21 mouse cellular contexts compared by ENCODE assay signal in the genomic region with DNA sequence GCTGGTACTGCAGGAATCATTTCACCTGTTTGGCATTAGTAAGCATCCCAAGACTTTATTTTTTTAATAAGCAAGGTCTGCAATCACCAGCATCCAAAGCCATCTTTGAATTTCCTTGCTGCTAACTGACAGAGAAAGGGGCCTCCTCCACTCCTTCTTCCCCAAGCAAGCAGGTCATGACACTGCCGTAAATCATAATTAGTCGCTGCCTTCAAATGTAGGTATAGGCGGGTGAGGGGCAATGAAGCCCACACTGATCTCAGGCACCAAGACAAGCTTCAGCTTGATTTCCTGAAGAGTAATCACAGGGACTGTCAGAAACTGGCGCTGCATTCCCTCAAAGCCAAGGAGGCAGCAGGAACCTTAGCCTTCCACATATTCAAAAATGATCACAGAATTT.
DNase-seq lines count a peak whose midpoint lies in the region; ATAC-seq lines count a peak whose summit lies in the region.
"Had no signal": no experiment of that assay in that cellular context is flagged by ENCODE, and none has a peak within 500 bp of the region (broad histone marks: within the 10 kb centered on the region; RNA-seq: fewer than 3 reads in every experiment).

No protein-coding gene starts in this region.

- no peak overlapping the region for H3K9ac ChIP-seq in hindbrain, embryonic 13.5 days
- H3K9ac ChIP-seq: embryonic facial prominence, embryonic 15.5 days; heart, embryonic 13.5 days; hindbrain, embryonic 14.5 days had no signal

- H3K4me1 ChIP-seq in hindbrain, embryonic 10.5 days (replicated peaks) = 0 out of 2 replicates have a peak, but pooled peaks cover 7% of the 10 kb centered on the region
- H3K4me1 ChIP-seq in hindbrain, embryonic 13.5 days (replicated peaks) = no peaks in the 10 kb centered on the region
- peaks cover 11% of the 10 kb centered on the region for H3K4me1 ChIP-seq in limb, embryonic 10.5 days
- H3K4me1 ChIP-seq: embryonic facial prominence, embryonic 15.5 days; forebrain, embryonic 10.5 days; heart, embryonic 13.5 days had no signal

- H3K27me3 ChIP-seq in hindbrain, embryonic 10.5 days (ENCODE audit: insufficient read depth, poor library complexity, severe bottlenecking) = no peaks in the 10 kb centered on the region
- H3K27me3 ChIP-seq in hindbrain, embryonic 13.5 days = no peaks in the 10 kb centered on the region
- H3K27me3 ChIP-seq in limb, embryonic 10.5 days (ENCODE audit: low read depth, poor library complexity, severe bottlenecking) = no peaks in the 10 kb centered on the region
- H3K27me3 ChIP-seq: CH12.LX; embryonic facial prominence, embryonic 15.5 days; heart, embryonic 13.5 days had no signal

- DNase-seq in hindbrain, embryonic 10.5 days (ENCODE audit: low spot score) = peak; percentile 4
- DNase-seq in embryo, embryonic 11 days = peak; percentile 45
- DNase-seq in limb, embryonic 10.5 days (ENCODE audit: low spot score) = peak; percentile 32
- no peak for DNase-seq in right cerebral cortex, postnatal 25 days
- DNase-seq in adrenal gland, adult 18-20 months (ENCODE audit: low spot score in 2 of 2) = no peak
- DNase-seq: adrenal gland, adult 8-10 months; adrenal gland, postnatal 36 days; cerebellum, adult 2 months; cerebellum, postnatal 10 days; gastrocnemius, postnatal 36 days; heart, postnatal 36 days; kidney, adult 11 months had no signal

- WGBS in hindbrain, embryonic 10.5 days = 76% methylated on average over 4 of the region's 4 CpGs
- WGBS in hindbrain, embryonic 13.5 days = 71% methylated on average over 4 of the region's 4 CpGs
- 52% methylated on average over 4 of the region's 4 CpGs for WGBS in limb, embryonic 10.5 days

- no peak overlapping the region for H3K27ac ChIP-seq in hindbrain, embryonic 10.5 days
- H3K27ac ChIP-seq in hindbrain, embryonic 13.5 days = no peak overlapping the region
- no peak overlapping the region for H3K27ac ChIP-seq in limb, embryonic 10.5 days
- H3K27ac ChIP-seq: embryonic facial prominence, embryonic 15.5 days; forebrain, embryonic 10.5 days; heart, embryonic 13.5 days; hindbrain, embryonic 14.5 days had no signal

- H3K36me3 ChIP-seq in hindbrain, embryonic 10.5 days = no peaks in the 10 kb centered on the region
- no peaks in the 10 kb centered on the region for H3K36me3 ChIP-seq in hindbrain, embryonic 13.5 days
- H3K36me3 ChIP-seq in limb, embryonic 10.5 days = no peaks in the 10 kb centered on the region
- H3K36me3 ChIP-seq: embryonic facial prominence, embryonic 15.5 days; forebrain, embryonic 10.5 days; heart, embryonic 13.5 days had no signal

- no peak for ATAC-seq in hindbrain, embryonic 13.5 days (ENCODE audit: low FRiP score)
- ATAC-seq: forebrain, embryonic 14.5 days; inflammation-experienced regulatory T-cells, adult 6 months had no signal

- no peak overlapping the region for H3K4me3 ChIP-seq in hindbrain, embryonic 10.5 days
- H3K4me3 ChIP-seq in hindbrain, embryonic 13.5 days = no peak overlapping the region
- no peak overlapping the region for H3K4me3 ChIP-seq in limb, embryonic 10.5 days
- H3K4me3 ChIP-seq: embryonic facial prominence, embryonic 15.5 days; erythroblast, embryonic 14.5 days; forebrain, embryonic 10.5 days; heart, embryonic 13.5 days had no signal

- no peaks in the 10 kb centered on the region for H3K9me3 ChIP-seq in hindbrain, embryonic 10.5 days
- no peaks in the 10 kb centered on the region for H3K9me3 ChIP-seq in hindbrain, embryonic 13.5 days
- no peaks in the 10 kb centered on the region for H3K9me3 ChIP-seq in limb, embryonic 10.5 days (replicated peaks)
- H3K9me3 ChIP-seq: embryonic facial prominence, embryonic 15.5 days; forebrain, embryonic 10.5 days; heart, embryonic 13.5 days had no signal

- H3K4me2 ChIP-seq in hindbrain, embryonic 13.5 days = no peak overlapping the region
- H3K4me2 ChIP-seq: embryonic facial prominence, embryonic 15.5 days; heart, embryonic 13.5 days; hindbrain, embryonic 14.5 days had no signal

Comparison
In these comparisons a context has a peak if more than half of its experiments do, and no peak if none do; other contexts are left out.
1. DNase-seq: peak in hindbrain, embryonic 10.5 days (single experiment), embryo, embryonic 11 days (single experiment) and limb, embryonic 10.5 days (single experiment); none in right cerebral cortex, postnatal 25 days (single experiment) and adrenal gland, adult 18-20 months (0 of 2).